Mouse (Mus musculus): Measurements from ENCODE around the gene Arsg. TPM values are rescaled to one million over a fixed set of nuclear protein-coding genes. Genes with fewer than 3 reads are reported as not detected.

The Arsg gene
- polyA plus RNA-seq (2015; fragmentation: Nextera tagmentation; extraction: Ambion mirVana): 3.2 and 3.5 TPM in 2 replicates

DNA sequence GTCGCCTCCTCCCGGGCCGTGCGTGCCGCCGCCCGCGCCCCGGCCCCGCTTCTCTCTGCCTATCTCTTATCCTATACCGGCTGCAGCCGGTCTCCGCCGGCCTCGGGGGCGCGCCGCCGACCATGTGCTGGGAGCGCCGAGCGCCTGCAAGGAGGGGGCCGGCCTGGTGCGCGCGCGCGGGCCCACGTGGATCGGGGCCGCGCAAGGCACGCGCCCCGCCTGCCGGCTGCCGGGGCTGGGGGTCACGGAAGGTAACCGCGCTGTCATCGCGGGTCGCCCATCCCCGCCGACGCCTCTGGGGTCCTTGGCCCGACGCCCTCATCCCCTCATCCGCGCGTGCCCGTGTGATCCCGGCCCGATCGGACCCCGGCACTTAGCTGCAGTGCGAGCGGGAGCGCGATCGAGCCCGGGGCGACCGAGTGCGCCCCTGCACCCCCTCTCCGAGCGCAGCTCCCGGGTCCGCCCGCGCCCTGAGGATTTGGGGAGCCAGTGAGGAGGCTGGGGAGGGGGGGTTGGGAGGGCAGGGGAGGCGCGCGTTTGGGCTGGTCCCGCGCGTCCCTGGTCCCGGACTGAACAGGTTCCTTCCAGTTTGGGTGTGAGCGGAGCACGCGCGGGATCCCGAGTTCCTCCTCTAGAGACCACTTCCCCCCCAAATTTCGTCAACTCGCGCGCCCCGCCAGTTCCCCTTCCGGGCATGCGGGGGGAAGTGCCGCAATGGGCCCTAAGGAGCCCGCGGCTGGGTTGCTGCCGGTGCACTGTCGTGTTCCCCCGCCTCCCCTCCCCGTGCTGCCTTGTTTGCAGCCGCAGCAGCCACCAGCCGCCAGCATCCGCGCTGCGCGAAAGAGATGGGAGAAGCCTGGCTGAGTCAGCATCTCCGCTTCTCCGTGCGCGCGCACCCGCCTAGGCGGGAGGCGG lies at the start of gene Arsg, which contains the start of gene Slc16a6:
Arsg (plus strand) TSS at position 204 of the 915 bp plus-strand sequence.
Slc16a6 (minus strand) TSS at position 428 of the 915 bp plus-strand sequence.
- under 1% methylated on average over 91 of the region's 111 CpGs for WGBS
- DNase-seq (ENCODE audit: low spot score) (peak; percentile 90), ATAC-seq (ENCODE audit: low FRiP score, low TSS enrichment) (peak; percentile 88)
- H3K27ac ChIP-seq (replicated peaks): peak within 1 kb of the TSS; percentile 94
- peak within 1 kb of the TSS; percentile 89 for H3K9ac ChIP-seq (ENCODE audit: low read length)
- H3K4me1 ChIP-seq (replicated peaks; ENCODE audit: control insufficient read depth, insufficient read depth): no peaks in the 10 kb centered on the region
- H3K36me3 ChIP-seq (ENCODE audit: control insufficient read depth, insufficient read depth, low read length): no peaks in the 10 kb centered on the region
- peak within 1 kb of the TSS; percentile 97 for H3K4me2 ChIP-seq (replicated peaks; ENCODE audit: low read depth)
- peak within 1 kb of the TSS; percentile 75 for H3K4me3 ChIP-seq (ENCODE audit: low read depth, low read length)
- TF ChIP-seq EP300 (optimal IDR thresholded peaks at IDR 0.05): no peak
- TF ChIP-seq CTCF (IDR thresholded peaks at IDR 0.05; ENCODE audit: low read depth): no peak
- H3K27me3 ChIP-seq (ENCODE audit: control insufficient read depth, insufficient read depth, low read length): no peaks in the 10 kb centered on the region
- H3K9me3 ChIP-seq (ENCODE audit: control insufficient read depth, low read length): no peaks in the 10 kb centered on the region

DNA sequence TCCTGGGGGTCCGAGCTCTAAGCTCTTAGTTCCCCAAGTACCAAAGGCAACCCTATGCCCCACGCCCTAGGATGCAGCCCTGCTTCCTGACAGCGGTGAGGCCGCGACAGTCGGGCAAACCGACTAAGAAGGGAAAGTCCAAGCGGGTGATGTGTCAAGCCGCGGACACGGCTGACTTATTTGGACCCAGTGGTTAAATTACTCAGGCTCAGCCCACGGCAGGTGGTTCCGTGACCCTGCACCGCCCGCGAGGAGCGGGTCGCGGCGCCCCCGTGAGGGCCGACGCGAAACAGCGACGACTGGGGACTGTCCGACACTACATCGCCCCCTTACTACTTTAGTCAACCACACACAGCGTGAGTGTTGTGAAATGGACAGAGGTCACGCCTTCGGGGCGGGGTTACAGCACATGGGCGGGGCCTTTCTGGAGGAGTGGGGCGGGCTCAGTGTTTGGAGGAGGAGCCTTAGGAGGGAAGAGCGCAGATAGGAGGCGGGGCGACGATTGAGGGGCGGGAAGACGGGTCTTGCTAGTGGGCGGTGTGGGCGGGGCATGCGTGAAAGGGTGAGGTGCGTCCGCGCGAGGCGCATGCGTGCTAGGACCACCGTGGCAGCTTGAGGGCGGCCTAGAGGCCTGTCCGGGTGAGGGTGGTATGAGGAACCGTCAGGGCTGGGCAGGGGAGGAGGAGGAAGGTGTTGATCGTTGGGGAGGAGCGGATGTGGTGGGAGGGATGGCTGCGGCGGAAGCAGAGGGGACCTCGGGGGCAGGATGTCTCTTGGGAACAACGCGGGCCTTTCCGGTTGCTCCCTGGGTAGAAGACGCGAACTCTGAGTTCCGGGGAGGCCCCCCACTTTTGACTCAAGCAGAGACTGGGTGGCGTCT lies 47.5 kb upstream of the Arsg start, which contains the start of gene Amz2:
Amz2 (plus strand) TSS at position 555 of the 880 bp plus-strand sequence.
- under 1% methylated on average over 62 of the region's 65 CpGs for WGBS
- ATAC-seq (ENCODE audit: low FRiP score, low TSS enrichment) (peak; percentile 96), DNase-seq (ENCODE audit: low spot score) (peak; percentile 100)
- Histone ChIP-seq H3K9me3 (ENCODE audit: control insufficient read depth, low read length) (no peaks in the 10 kb centered on the region; the same call in 1 of the 2 replicates), H3K4me3 (ENCODE audit: low read depth, low read length) (peak within 1 kb of the TSS; percentile 63), H3K27me3 (ENCODE audit: control insufficient read depth, insufficient read depth, low read length) (no peaks in the 10 kb centered on the region), H3K27ac (replicated peaks) (peak within 1 kb of the TSS; percentile 88), H3K9ac (ENCODE audit: low read length) (peak within 1 kb of the TSS; percentile 69), H3K4me1 (replicated peaks; ENCODE audit: control insufficient read depth, insufficient read depth) (no peaks in the 10 kb centered on the region; the same call in 1 of the 2 replicates), H3K4me2 (replicated peaks; ENCODE audit: low read depth) (peak within 1 kb of the TSS; percentile 64), H3K36me3 (ENCODE audit: control insufficient read depth, insufficient read depth, low read length) (0 out of 2 replicates have a peak, but pooled peaks cover 4% of the 10 kb centered on the region)
- TF ChIP-seq EP300 (optimal IDR thresholded peaks at IDR 0.05) (no peak), CTCF (IDR thresholded peaks at IDR 0.05; ENCODE audit: low read depth) (peak; percentile 90)

DNA sequence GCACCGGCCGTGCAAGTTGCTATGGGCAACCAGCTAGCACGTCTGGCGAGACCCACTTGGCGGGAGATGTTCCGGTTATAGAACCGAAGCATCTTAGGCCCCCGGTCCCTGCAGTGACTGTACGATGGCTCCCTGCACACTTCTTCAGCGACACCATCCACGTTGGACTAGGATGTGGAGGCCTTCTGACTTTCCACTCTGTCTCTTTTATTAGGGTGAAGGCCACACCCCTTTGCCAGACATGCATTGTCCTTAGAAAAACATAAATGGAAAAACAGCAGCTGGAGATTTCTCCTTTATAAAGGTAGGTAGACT lies 46.9 kb upstream of the Arsg start:
- ATAC-seq (ENCODE audit: low FRiP score, low TSS enrichment): no peak
- peak overlapping the region; percentile 63 for H3K4me3 ChIP-seq (ENCODE audit: low read depth, low read length)
- H3K27me3 ChIP-seq (ENCODE audit: control insufficient read depth, insufficient read depth, low read length): no peaks in the 10 kb centered on the region
- H3K9me3 ChIP-seq (ENCODE audit: control insufficient read depth, low read length): no peaks in the 10 kb centered on the region; the same call in 1 of the 2 replicates
- H3K9ac ChIP-seq (ENCODE audit: low read length): peak overlapping the region; percentile 69
- H3K27ac ChIP-seq (replicated peaks): peak overlapping the region; percentile 88
- TF ChIP-seq CTCF (IDR thresholded peaks at IDR 0.05; ENCODE audit: low read depth) (no peak), EP300 (optimal IDR thresholded peaks at IDR 0.05) (no peak)
- H3K36me3 ChIP-seq (ENCODE audit: control insufficient read depth, insufficient read depth, low read length): 0 out of 2 replicates have a peak, but pooled peaks cover 4% of the 10 kb centered on the region
- WGBS: 0% methylated on average over 11 of the region's 11 CpGs
- H3K4me2 ChIP-seq (replicated peaks; ENCODE audit: low read depth): peak overlapping the region; percentile 64
- no peaks in the 10 kb centered on the region; the same call in 1 of the 2 replicates for H3K4me1 ChIP-seq (replicated peaks; ENCODE audit: control insufficient read depth, insufficient read depth)
- DNase-seq (ENCODE audit: low spot score): no peak

DNA sequence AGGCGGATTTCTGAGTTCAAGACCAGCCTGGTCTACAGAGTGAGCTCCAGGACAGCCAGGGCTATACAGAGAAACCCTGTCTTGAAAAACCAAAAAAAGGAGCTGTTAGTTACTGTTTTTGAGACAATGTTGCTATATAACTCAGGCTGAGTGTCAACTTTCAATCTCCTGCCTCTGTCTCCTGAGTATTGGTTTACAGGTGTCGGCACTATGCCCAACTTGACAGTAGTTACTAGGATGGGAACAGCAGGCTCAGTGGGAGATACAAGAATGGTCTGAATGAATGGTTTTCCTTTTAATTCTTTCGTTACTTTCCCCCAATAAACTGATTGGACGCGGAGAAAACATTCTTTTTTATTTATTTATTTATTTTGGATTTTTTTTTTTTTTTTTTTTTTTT lies 45.8 kb upstream of the Arsg start:
- Histone ChIP-seq H3K27ac (replicated peaks) (no peak overlapping the region), H3K4me2 (replicated peaks; ENCODE audit: low read depth) (no peak overlapping the region), H3K27me3 (ENCODE audit: control insufficient read depth, insufficient read depth, low read length) (no peaks in the 10 kb centered on the region), H3K9ac (ENCODE audit: low read length) (no peak overlapping the region), H3K4me1 (replicated peaks; ENCODE audit: control insufficient read depth, insufficient read depth) (no peaks in the 10 kb centered on the region; the same call in 1 of the 2 replicates), H3K9me3 (ENCODE audit: control insufficient read depth, low read length) (no peaks in the 10 kb centered on the region), H3K36me3 (ENCODE audit: control insufficient read depth, insufficient read depth, low read length) (0 out of 2 replicates have a peak, but pooled peaks cover 4% of the 10 kb centered on the region), H3K4me3 (ENCODE audit: low read depth, low read length) (no peak overlapping the region)
- ATAC-seq (ENCODE audit: low FRiP score, low TSS enrichment) (no peak), DNase-seq (ENCODE audit: low spot score) (no peak)
- WGBS: 95% methylated on average over 5 of the region's 5 CpGs
- no peak for TF ChIP-seq EP300 (optimal IDR thresholded peaks at IDR 0.05)
- TF ChIP-seq CTCF (IDR thresholded peaks at IDR 0.05; ENCODE audit: low read depth): no peak

- Histone ChIP-seq H3K4me2 (replicated peaks; ENCODE audit: low read depth) (no peak overlapping the region), H3K9me3 (ENCODE audit: control insufficient read depth, low read length) (no peaks in the 10 kb centered on the region), H3K27ac (replicated peaks) (no peak overlapping the region), H3K36me3 (ENCODE audit: control insufficient read depth, insufficient read depth, low read length) (peaks cover 8% of the 10 kb centered on the region; the same call in 1 of the 2 replicates), H3K9ac (ENCODE audit: low read length) (no peak overlapping the region), H3K27me3 (ENCODE audit: control insufficient read depth, insufficient read depth, low read length) (no peaks in the 10 kb centered on the region), H3K4me3 (ENCODE audit: low read depth, low read length) (no peak overlapping the region), H3K4me1 (replicated peaks; ENCODE audit: control insufficient read depth, insufficient read depth) (no peaks in the 10 kb centered on the region)
- 88% methylated on average over 16 of the region's 16 CpGs for WGBS
- ATAC-seq (ENCODE audit: low FRiP score, low TSS enrichment) (no peak), DNase-seq (ENCODE audit: low spot score) (no peak)
- TF ChIP-seq EP300 (optimal IDR thresholded peaks at IDR 0.05) (no peak), CTCF (IDR thresholded peaks at IDR 0.05; ENCODE audit: low read depth) (no peak)
These were observed 38.9 kb upstream of the Arsg start for GRCm38 (mm10) chr11:109434233-109434798.
